Mouse (Mus musculus) ES-E14 (cell line): ENCODE measurements around the gene Muc13. TPM values are rescaled to one million over a fixed set of nuclear protein-coding genes. Genes with fewer than 3 reads are reported as not detected.

Experiments
- DNase-seq: peaks from one replicate; pipeline ENCODE4 v3.0.0-alpha.2; 2013; ENCODE audit warnings: low read depth, low spot score
- H3K27ac ChIP-seq: 2 replicates; pipeline ENCODE4 v1.5.1; 2012; ENCODE audit warnings: low read depth, mild to moderate bottlenecking, low read length, moderate library complexity, mixed read lengths; ENCODE audit not compliant: poor library complexity, insufficient read depth, severe bottlenecking
- H3K36me3 ChIP-seq: 2 replicates; pipeline ENCODE4 v1.6.1; 2012; ENCODE audit warnings: mild to moderate bottlenecking, low read length, moderate library complexity, mixed read lengths; ENCODE audit not compliant: control insufficient read depth, poor library complexity, insufficient read depth, severe bottlenecking
- H3K4me1 ChIP-seq, 2 experiments: fragments of 150-350 bp in 1 of 2; sonication (generic) in 1 of 2; 2 replicates each; pipeline ENCODE4 v1.6.1; 2012; ENCODE audit warnings: low read length in 2 of 2, mild to moderate bottlenecking in 1 of 2, mixed read lengths in 1 of 2; ENCODE audit not compliant: control insufficient read depth in 2 of 2, insufficient read depth in 2 of 2, poor library complexity in 1 of 2
- H3K4me3 ChIP-seq, 2 experiments: fragments of 150-350 bp in 1 of 2; sonication (generic) in 1 of 2; 2 replicates each; pipeline ENCODE4 v1.5.1; 2012; ENCODE audit warnings: low read length in 2 of 2, low read depth in 1 of 2, mild to moderate bottlenecking in 1 of 2, mixed read lengths in 1 of 2; ENCODE audit not compliant: insufficient read depth in 1 of 2, poor library complexity in 1 of 2, severe bottlenecking in 1 of 2
- H3K9ac ChIP-seq: 2 replicates; pipeline ENCODE4 v1.6.1; 2012; ENCODE audit warnings: low read depth, mild to moderate bottlenecking, low read length, mixed read lengths; ENCODE audit not compliant: poor library complexity, insufficient read depth, severe bottlenecking
- H3K9me3 ChIP-seq: fragments of 150-350 bp; sonication (generic); 2 replicates; pipeline ENCODE4 v1.6.1; 2012; ENCODE audit warnings: low read depth, mild to moderate bottlenecking, low read length; ENCODE audit not compliant: control insufficient read depth, insufficient read depth
- CHD2 ChIP-seq: IDR thresholded peaks from 2 replicates; pipeline ENCODE4 v1.6.1; 2014; ENCODE audit warnings: mild to moderate bottlenecking, low read depth, low read length, inconsistent platforms
- HCFC1 ChIP-seq: IDR thresholded peaks from 2 replicates; pipeline ENCODE4 v1.6.1; 2012; ENCODE audit warnings: low read length, inconsistent platforms, borderline replicate concordance; ENCODE audit not compliant: insufficient read depth
- MAFK ChIP-seq: IDR thresholded peaks from 2 replicates; pipeline ENCODE4 v1.6.1; 2014; ENCODE audit warnings: mild to moderate bottlenecking, low read depth, low read length, inconsistent platforms; ENCODE audit not compliant: insufficient read depth
- ZC3H11A ChIP-seq: IDR thresholded peaks from 2 replicates; pipeline ENCODE4 v1.6.1; 2012; ENCODE audit warnings: low read depth, mild to moderate bottlenecking, inconsistent platforms, low read length, borderline replicate concordance
- ZNF384 ChIP-seq: IDR thresholded peaks from 2 replicates; pipeline ENCODE4 v1.6.1; 2012; ENCODE audit warnings: low read depth, low read length, inconsistent platforms
- in situ Hi-C, 2 experiments: fragments of 600-800 bp; cut with MboI; formaldehyde crosslinking; loops; one replicate each; pipeline ENCODE4 v1.15.1; 2025; ENCODE audit warnings: low sequenced_read_pairs in 2 of 2, inconsistent platforms in 1 of 2; ENCODE audit not compliant: unreplicated experiment in 2 of 2
- total RNA-seq: library from RNA; depleted of rRNA; stranded (reverse); fragments of 300-350 nt; gene quantifications from 2 replicates; pipeline ENCODE4 v1.2.3, GENCODE M21; 2012; rRNA removed

The Muc13 gene
- total RNA-seq, 1 experiment = 0.22 TPM

DNA sequence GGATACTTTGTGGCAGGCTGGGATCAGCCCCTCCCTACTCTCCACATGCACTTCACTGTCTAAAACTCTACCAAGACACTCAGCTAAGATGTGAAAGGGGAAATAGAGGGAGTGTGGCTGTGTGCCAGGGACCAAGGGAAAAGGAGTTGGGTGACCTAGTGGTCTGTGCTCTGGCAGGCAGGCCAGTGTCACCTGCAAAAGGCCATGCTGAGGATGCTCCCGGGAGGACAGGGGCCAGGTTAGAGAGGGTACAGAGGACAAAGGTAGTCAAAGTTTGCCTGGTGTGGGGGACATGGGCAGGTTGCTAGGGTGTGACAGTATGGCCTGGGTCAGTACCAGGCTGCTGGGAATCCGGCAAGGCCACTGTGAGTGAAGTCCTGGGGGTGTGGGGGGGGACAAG lies 64.9 kb downstream of the Muc13 start:
- Histone ChIP-seq H3K4me3 (no peak overlapping the region), H3K36me3 (no peaks in the 10 kb centered on the region), H3K4me1 (peaks cover 0 to 7% of the 10 kb centered on the region in 2 experiments; a peak in 1 of 4 replicates), H3K27ac (no peak overlapping the region), H3K9me3 (no peaks in the 10 kb centered on the region), H3K9ac (no peak overlapping the region)
- in situ Hi-C loops = no loop called here
- TF ChIP-seq ZNF384 = no peak
- TF ChIP-seq ZC3H11A = no peak
- TF ChIP-seq HCFC1 = no peak
- no peak for TF ChIP-seq CHD2
- no peak for TF ChIP-seq MAFK
- no peak for DNase-seq

DNA sequence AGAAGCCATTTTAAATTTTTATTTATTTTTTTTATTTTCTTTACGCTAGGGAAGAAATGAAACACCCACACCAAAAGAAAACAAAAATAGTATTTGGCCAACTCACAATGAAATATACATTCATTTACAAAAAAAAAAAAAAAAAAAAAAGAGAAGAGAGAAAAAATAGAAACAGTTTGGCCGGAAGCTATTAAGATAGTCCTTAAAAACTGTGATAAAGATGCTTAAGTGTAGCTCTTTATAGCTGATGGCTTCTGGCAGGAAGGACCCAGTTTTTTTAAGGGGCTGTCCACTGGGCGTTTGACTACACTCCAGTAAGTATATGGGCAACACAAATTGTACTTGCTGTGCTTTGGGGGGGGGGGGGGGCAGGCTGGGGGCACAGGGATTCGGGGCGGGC lies 65.5 kb downstream of the Muc13 start:
- in situ Hi-C loops = no loop called here
- Histone ChIP-seq H3K4me1 (peaks cover 0 to 7% of the 10 kb centered on the region in 2 experiments; a peak in 1 of 4 replicates), H3K36me3 (no peaks in the 10 kb centered on the region), H3K27ac (no peak overlapping the region), H3K9me3 (no peaks in the 10 kb centered on the region), H3K9ac (no peak overlapping the region), H3K4me3 (no peak overlapping the region)
- no peak for TF ChIP-seq HCFC1
- no peak for TF ChIP-seq CHD2
- no peak for TF ChIP-seq ZNF384
- TF ChIP-seq MAFK = no peak
- TF ChIP-seq ZC3H11A = no peak
- no peak for DNase-seq

DNA sequence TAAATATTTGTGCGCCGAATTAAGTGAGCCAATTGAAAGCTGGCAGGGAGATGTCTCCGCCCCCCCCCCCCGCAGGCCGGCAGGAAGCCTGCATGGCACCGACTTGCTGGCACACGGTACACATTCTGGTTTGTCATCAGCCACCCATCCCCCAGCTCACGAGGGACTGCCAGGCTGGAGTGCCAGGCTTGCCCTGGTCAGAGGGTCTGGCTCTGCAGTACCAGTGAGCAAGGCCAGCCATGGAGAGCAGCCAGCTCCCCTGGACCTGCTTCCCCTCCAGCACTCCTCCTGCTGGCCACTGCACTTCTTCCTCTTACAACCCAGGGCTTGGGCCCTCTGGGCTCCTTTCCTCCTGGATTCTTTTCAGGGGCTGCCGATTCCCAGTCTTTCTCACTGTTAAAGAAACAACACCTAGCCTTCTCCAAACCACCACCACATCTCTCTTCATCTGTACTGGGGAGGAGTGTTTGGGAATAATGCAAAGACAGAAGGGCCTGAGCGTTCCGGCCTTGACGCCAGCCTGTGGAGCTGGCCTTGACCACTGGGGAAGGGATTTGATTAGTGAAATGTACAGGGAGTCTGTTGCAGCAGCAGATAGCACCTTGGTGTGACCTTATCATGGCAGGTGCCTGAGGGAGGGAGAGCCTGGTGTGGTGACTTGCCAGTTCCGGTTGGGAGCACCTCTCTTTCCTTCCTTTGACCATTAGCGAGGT lies 66.3 kb downstream of the Muc13 start:
- no peak overlapping the region for H3K27ac ChIP-seq
- in situ Hi-C loops = no loop called here
- H3K4me3 ChIP-seq = peak overlapping the region; percentile 31 to 33; a peak in 1 of 4 replicates
- DNase-seq = no peak
- H3K9me3 ChIP-seq = no peaks in the 10 kb centered on the region
- no peaks in the 10 kb centered on the region for H3K36me3 ChIP-seq
- TF ChIP-seq CHD2 = no peak
- no peak for TF ChIP-seq ZNF384
- TF ChIP-seq HCFC1 = no peak
- no peak for TF ChIP-seq MAFK
- TF ChIP-seq ZC3H11A = no peak
- H3K4me1 ChIP-seq = peaks cover 0 to 7% of the 10 kb centered on the region in 2 experiments; a peak in 1 of 4 replicates
- H3K9ac ChIP-seq = 0 out of 2 replicates have a peak overlapping the region, but pooled peaks have one; percentile 28

DNA sequence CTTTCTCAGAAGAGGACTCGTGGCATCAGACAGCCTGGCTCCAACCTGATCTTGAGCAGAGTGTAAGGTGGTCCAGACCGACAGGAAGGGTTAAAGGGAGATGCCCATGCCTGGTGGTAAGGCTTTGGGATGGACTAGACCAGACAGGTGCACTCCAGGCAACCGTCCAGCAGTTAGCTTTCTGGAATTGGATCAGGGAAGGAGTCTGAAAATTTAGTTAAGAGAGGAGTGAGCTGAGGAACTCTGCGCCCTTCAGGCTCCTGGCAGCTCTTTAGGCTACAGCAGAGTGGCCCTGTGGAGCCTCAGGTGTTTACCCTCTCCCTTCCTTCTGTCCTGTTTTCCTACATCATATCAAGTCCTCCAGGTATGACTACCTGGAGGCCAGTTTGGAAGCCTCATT lies 68.6 kb downstream of the Muc13 start:
- H3K4me3 ChIP-seq = no peak overlapping the region
- no peaks in the 10 kb centered on the region; the same call in 1 of the 2 replicates for H3K36me3 ChIP-seq
- H3K4me1 ChIP-seq = peaks cover 0 to 8% of the 10 kb centered on the region in 2 experiments; a peak in 1 of 4 replicates
- in situ Hi-C loops = no loop called here
- TF ChIP-seq MAFK = no peak
- no peak for TF ChIP-seq CHD2
- no peak for TF ChIP-seq ZC3H11A
- no peak for TF ChIP-seq HCFC1
- TF ChIP-seq ZNF384 = no peak
- DNase-seq = no peak
- no peaks in the 10 kb centered on the region for H3K9me3 ChIP-seq
- H3K27ac ChIP-seq = no peak overlapping the region
- no peak overlapping the region for H3K9ac ChIP-seq

DNA sequence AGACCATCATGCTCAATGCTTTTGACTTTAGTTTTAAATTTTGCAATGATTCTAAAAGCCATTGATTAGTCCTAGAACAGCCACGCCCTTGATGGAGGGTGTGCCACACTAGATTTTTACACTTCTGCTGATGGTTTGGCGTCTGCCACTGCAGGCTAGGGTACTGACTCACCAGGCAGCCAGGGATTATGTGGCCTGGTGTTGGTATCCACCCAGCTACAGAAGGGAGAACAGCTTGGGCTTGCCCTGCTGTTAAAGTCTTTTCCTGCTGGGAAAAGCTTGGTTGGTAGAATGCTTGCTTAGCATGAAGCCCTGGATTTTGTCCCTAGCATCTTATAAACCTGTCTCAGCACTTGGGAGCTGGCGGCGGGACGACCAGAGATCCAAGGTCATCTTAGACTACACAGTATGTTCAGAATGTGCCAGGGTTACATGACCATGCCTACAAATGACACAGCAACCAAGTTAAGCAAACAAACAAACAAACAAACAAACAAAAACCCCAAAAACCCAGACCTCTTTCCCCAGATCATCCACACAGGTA lies 69.4 kb downstream of the Muc13 start:
- in situ Hi-C loops = no loop called here
- Histone ChIP-seq H3K4me3 (no peak overlapping the region), H3K4me1 (peaks cover 0 to 5% of the 10 kb centered on the region in 2 experiments; a peak in 1 of 4 replicates), H3K27ac (no peak overlapping the region), H3K36me3 (no peaks in the 10 kb centered on the region; the same call in 1 of the 2 replicates), H3K9me3 (no peaks in the 10 kb centered on the region), H3K9ac (no peak overlapping the region)
- DNase-seq = no peak
- TF ChIP-seq HCFC1 (no peak), MAFK (no peak), CHD2 (no peak), ZNF384 (no peak), ZC3H11A (no peak)

Other genes with a start within 250 kb of the Muc13 start
- 5.3 and 8.7 TPM in 2 replicates for gene Heg1, start 109.7 kb upstream of the Muc13 start, total RNA-seq
- 60.6 and 101 TPM in 2 replicates for gene Itgb5, start 35.6 kb downstream of the Muc13 start, total RNA-seq
- gene Umps, start 173.0 kb downstream of the Muc13 start, total RNA-seq = 58.1 and 81.2 TPM in 2 replicates